Mouse (Mus musculus): ENCODE data around the gene Tpd52l2. TPM values are rescaled to one million over a fixed set of nuclear protein-coding genes. Genes with fewer than 3 reads are reported as not detected.

Gene Tpd52l2
- total RNA-seq, 1 experiment from 2014 or later, result 114 TPM

- DNase-seq, result no peak
These were observed 40.6 kb downstream of the Tpd52l2 start for GRCm38 (mm10) chr2:181537444-181538047.

- DNase-seq, result no peak
These were observed 44.9 kb downstream of the Tpd52l2 start for GRCm38 (mm10) chr2:181541761-181542380.

- no peak for DNase-seq
These were observed 49.2 kb downstream of the Tpd52l2 start for GRCm38 (mm10) chr2:181546142-181546541.

- no peak for DNase-seq
These were observed 51.3 kb downstream of the Tpd52l2 start for GRCm38 (mm10) chr2:181548227-181548626.

GRCm38 (mm10) chr2:181548682-181549081 lies 51.7 kb downstream of the Tpd52l2 start:
- no peak for DNase-seq

- DNase-seq, result no peak
These were observed 53.3 kb downstream of the Tpd52l2 start for GRCm38 (mm10) chr2:181550233-181550632.

GRCm38 (mm10) chr2:181553772-181554171 lies 56.8 kb downstream of the Tpd52l2 start:
- DNase-seq, result no peak

- DNase-seq, result no peak
These were observed 70.4 kb downstream of the Tpd52l2 start for GRCm38 (mm10) chr2:181567338-181567737.

Other genes starting within 250 kb of the Tpd52l2 start
- 16.4 and 17.9 TPM in 2 replicates for gene Gmeb2, start 209.1 kb upstream of the Tpd52l2 start, total RNA-seq (2021)
- 10.6 and 19.4 TPM in 2 replicates for gene Stmn3, start 182.6 kb upstream of the Tpd52l2 start, total RNA-seq (2021)
- 37.6 and 38.6 TPM in 2 replicates for gene Rtel1, start 177.4 kb upstream of the Tpd52l2 start, total RNA-seq (2021)
- 35.3 and 37.9 TPM in 2 replicates for gene Zgpat, start 132.2 kb upstream of the Tpd52l2 start, total RNA-seq (2021)
- gene Arfrp1, start 131.7 kb upstream of the Tpd52l2 start, total RNA-seq (2021), result 36.4 and 49.3 TPM in 2 replicates
- gene Lime1, start 117.1 kb upstream of the Tpd52l2 start, total RNA-seq (2021), result 15.5 and 24.2 TPM in 2 replicates
- gene Zbtb46, start 37.7 kb upstream of the Tpd52l2 start, total RNA-seq (2021), result 17.8 and 20.0 TPM in 2 replicates
- gene Abhd16b, start 3.9 kb upstream of the Tpd52l2 start, total RNA-seq (2021), result not detected in 2 replicates
- gene Dnajc5, start 23.3 kb downstream of the Tpd52l2 start, total RNA-seq (2021), result 77.3 and 89.9 TPM in 2 replicates
- gene Uckl1, start 87.8 kb downstream of the Tpd52l2 start, total RNA-seq (2021), result 68.8 and 77.5 TPM in 2 replicates
- 59.4 and 60.0 TPM in 2 replicates for gene Prpf6, start 94.7 kb downstream of the Tpd52l2 start, total RNA-seq (2021)
- 57.3 and 67.7 TPM in 2 replicates for gene Zfp512b, start 95.7 kb downstream of the Tpd52l2 start, total RNA-seq (2021)
- 8.5 and 11.8 TPM in 2 replicates for gene Samd10, start 102.1 kb downstream of the Tpd52l2 start, total RNA-seq (2021)
- gene Gm29797, start 159.9 kb downstream of the Tpd52l2 start, total RNA-seq (2021), result not detected in 2 replicates
- 60.4 and 64.6 TPM in 2 replicates for gene Sox18, start 174.5 kb downstream of the Tpd52l2 start, total RNA-seq (2021)
- gene Tcea2, start 183.2 kb downstream of the Tpd52l2 start, total RNA-seq (2021), result 5.2 and 9.8 TPM in 2 replicates
- 22.4 and 32.1 TPM in 2 replicates for gene Rgs19, start 196.8 kb downstream of the Tpd52l2 start, total RNA-seq (2021)
- gene Lkaaear1, start 201.3 kb downstream of the Tpd52l2 start, total RNA-seq (2021), result not detected in 2 replicates
- gene Oprl1, start 217.9 kb downstream of the Tpd52l2 start, total RNA-seq (2021), result 1.5 and 2.7 TPM in 2 replicates